Mouse (Mus musculus): Measurements from ENCODE around the gene Tapbpl.

The Tapbpl gene

DNA sequence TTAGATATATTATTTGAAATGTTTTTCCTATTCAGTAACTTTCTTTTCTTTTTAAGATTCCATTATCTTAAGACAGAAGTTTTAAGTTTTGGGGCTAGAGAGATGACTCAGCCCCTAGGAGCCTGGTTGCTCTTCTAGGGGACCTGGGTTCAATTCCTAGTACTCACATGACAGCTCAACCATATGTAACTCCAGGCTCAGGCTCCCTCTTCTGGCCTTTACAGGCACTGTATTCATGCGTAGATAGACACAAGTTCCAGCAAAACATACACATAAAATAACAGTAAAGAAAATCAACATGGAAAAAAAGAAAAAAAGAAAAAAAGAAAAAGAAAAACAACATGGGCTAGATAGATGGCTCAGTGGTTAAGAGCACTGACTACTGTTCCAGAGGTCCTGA is 21.2 kb downstream of the Tapbpl start:
- peak; percentile 65 for DNase-seq (ENCODE audit: low read depth, low spot score)

DNA sequence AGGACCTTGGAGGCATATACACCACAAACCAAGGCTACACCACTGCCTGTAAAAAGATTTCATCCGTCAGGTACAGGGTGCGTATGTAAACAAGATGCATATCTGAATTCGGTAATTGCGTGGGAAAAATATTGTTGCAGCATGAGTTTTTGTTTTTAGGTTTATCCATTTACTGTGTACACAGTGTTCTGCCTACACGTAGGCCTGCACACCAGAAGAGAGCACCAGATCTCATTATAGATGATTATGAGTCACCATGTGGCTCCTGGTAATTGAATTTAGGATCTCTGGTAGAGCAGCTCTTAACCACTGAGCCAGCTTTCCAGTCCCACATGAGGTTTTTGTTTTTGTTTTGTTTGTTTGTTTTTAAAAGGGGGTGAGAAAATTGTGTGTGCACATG is 34.5 kb downstream of the Tapbpl start:
- DNase-seq (ENCODE audit: low read depth, low spot score) = no peak

- DNase-seq (ENCODE audit: low read depth, low spot score) = peak; percentile 92
These were observed 35.4 kb downstream of the Tapbpl start for GRCm38 (mm10) chr6:125196301-125196700.

GRCm38 (mm10) chr6:125195541-125196075 is 36.1 kb downstream of the Tapbpl start:
- peak; percentile 82 for DNase-seq (ENCODE audit: low read depth, low spot score)

GRCm38 (mm10) chr6:125193390-125193789 is 38.3 kb downstream of the Tapbpl start:
- DNase-seq (ENCODE audit: low read depth, low spot score) = no peak

DNA sequence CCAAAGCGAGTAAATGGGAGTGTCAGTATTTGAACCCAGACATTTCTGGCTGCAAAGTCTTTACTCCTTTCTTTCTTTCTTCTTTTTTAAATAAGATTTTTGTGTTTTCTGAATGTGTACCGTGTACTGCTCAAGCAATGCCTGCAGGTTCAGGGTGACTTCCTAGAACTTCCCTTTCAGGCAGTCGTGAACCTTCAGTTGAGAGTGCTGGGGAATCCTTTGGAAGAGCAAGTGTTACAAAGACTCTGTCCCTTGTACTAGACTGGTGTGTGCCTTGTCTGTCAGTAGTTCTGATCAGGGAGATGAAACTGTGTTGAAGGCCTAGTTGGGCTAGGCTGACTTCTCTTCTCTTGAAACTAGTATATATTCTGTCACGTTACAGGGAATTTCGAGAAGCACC is 38.8 kb downstream of the Tapbpl start:
- no peak for DNase-seq (ENCODE audit: low read depth, low spot score)

GRCm38 (mm10) chr6:125192016-125192714 is 39.5 kb downstream of the Tapbpl start:
- peak; percentile 98 for DNase-seq (ENCODE audit: low read depth, low spot score)

- DNase-seq (ENCODE audit: low read depth, low spot score) = peak; percentile 99
These were observed 40.2 kb downstream of the Tapbpl start, which contains the start of the genes Ncapd2 and Mrpl51 for GRCm38 (mm10) chr6:125191332-125192015. Gene Ncapd2 (minus strand): TSS chr6:125191701. Gene Mrpl51 (plus strand): TSS chr6:125191801.

DNA sequence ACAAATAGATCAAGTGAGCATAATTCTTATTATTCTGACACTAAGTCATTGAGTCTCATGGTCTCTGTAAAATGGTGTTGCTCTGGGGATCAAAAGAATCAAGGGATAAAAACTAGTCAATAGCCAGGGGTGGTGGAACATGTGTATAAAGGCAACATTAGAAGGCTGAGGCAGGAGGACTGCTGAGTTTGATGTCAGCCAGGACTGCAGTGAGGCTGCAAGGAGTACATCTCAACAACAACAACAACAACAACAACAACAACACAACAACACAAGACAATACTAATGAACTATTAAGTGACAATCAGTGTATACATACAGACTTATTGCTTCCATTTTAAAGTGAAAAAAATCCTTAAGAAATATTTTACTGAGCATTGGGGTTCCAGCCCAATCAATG is 40.8 kb downstream of the Tapbpl start:
- no peak for DNase-seq (ENCODE audit: low read depth, low spot score)

DNA sequence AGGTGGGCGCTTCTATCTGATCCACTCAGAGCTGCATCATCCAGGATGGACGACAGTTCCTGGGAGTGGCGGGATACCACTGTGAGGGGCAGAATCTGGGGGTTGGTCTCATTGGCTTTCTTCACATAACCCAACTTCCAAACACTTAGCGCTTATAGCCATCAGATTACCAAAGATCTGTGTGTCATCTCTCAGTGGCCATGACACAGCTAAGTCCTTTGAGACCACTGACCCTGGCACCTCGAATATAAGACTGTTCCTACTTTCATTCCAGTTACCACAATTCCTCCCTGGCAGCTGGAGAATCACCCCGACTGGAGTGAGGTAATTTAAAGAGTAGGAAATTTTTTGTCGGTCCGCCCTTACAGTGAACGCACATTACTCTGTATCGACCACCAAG is 45.5 kb downstream of the Tapbpl start:
- DNase-seq (ENCODE audit: low read depth, low spot score) = no peak

DNA sequence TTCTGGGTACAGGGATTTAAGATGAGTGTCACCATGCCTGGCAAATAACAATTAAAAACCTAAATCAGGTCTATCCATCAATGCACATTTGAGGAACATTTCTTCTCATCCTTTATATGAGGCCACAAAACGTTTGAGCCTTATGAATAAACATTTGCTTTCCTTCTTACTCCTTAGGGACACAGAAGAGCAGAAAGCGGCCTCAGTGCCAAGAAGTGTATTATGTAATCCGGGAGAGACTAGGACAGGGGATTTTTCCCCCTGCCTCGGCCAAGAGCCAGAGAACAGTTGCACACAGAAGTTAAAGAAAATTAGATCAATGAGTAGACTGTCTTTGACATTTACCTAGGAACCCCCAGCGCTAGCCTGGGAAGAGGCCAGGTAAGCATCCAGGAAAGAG is 49.5 kb downstream of the Tapbpl start:
- DNase-seq (ENCODE audit: low read depth, low spot score) = no peak

DNA sequence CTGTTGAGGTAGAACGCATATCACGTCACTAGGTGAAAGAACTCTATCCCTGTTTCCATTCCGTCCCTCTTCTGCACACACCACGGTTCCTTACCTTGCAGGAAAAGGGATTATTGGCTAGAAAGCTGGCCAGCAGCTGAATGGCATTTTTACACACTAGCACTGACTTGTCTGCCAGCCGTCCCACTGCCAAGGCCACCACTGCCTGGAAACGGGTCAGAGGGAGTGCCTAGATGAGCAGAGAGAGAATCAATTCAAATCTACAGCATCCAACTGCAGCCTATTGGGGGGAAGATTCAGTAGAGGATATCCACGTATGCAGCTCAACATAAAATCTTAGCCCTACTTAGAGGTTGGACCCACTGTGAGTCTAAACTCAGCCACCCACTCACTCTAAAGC is 52.1 kb downstream of the Tapbpl start:
- DNase-seq (ENCODE audit: low read depth, low spot score) = no peak

DNA sequence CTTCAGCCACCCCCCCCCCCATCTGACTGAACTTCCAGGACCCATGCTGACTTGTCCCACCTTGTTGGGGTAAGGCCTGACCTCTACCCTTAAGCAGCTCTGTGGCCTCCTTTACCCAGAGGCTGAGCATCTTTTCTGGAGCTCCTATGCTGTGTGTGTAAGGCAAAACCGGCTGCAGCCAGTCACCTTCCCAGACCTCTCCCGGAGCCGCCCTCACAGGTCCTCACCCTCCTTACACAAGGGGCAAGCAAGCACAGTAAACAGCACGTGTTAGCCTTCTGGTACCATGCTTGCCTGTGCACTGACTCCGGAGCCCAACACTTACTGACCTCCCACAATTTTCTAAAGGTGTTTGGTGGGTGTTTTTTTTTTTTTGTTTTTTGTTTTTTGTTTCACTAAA is 56.2 kb downstream of the Tapbpl start:
- DNase-seq (ENCODE audit: low read depth, low spot score) = peak; percentile 27
